Mouse (Mus musculus): Measurements from ENCODE around the gene Zfp790. TPM values are rescaled to one million over a fixed set of nuclear protein-coding genes. Genes with fewer than 3 reads are reported as not detected.
A peak's percentile ranks its signal among the peaks of the same experiment; 100 is the strongest.

Zfp790 gene
- polyA plus RNA-seq, 1 experiment from 2014 or later: 12.9 TPM

GRCm38 (mm10) chr7:29818619-29819254, 2.8 kb downstream of the Zfp790 start:
- ATAC-seq (replicated peaks; ENCODE audit: extremely low read depth, insufficient read depth, low FRiP score): peak; percentile 71

GRCm38 (mm10) chr7:29828001-29828400, 12.1 kb downstream of the Zfp790 start:
- Histone ChIP-seq H3K4me1 (ENCODE audit: control insufficient read depth, insufficient read depth, low read length) (no peaks in the 10 kb centered on the region), H3K27me3 (ENCODE audit: control insufficient read depth, insufficient read depth, low read length) (no peaks in the 10 kb centered on the region), H3K27ac (ENCODE audit: low read length) (no peak overlapping the region), H3K9ac (ENCODE audit: low read length) (no peak overlapping the region), H3K36me3 (ENCODE audit: control insufficient read depth, insufficient read depth) (peaks cover 75% of the 10 kb centered on the region), H3K4me3 (ENCODE audit: low read length) (no peak overlapping the region), H3K4me2 (ENCODE audit: low read depth, low read length) (no peak overlapping the region), H3K9me3 (replicated peaks; ENCODE audit: control insufficient read depth, low read length) (peaks cover 3% of the 10 kb centered on the region)
- 88% methylated on average over 12 of the region's 12 CpGs for WGBS
- no peak for ATAC-seq (replicated peaks; ENCODE audit: extremely low read depth, insufficient read depth, low FRiP score)

More at GRCm38 (mm10) chr7:29818619-29819254, 2.8 kb downstream of the Zfp790 start:
- Histone ChIP-seq H3K36me3 (ENCODE audit: control insufficient read depth, insufficient read depth) (peaks cover 7% of the 10 kb centered on the region), H3K9ac (ENCODE audit: low read length) (peak overlapping the region; percentile 81), H3K4me2 (ENCODE audit: low read depth, low read length) (peak overlapping the region; percentile 84), H3K9me3 (replicated peaks; ENCODE audit: control insufficient read depth, low read length) (no peaks in the 10 kb centered on the region), H3K4me1 (ENCODE audit: control insufficient read depth, insufficient read depth, low read length) (peaks cover 21% of the 10 kb centered on the region), H3K27me3 (ENCODE audit: control insufficient read depth, insufficient read depth, low read length) (no peaks in the 10 kb centered on the region), H3K4me3 (ENCODE audit: low read length) (peak overlapping the region; percentile 81), H3K27ac (ENCODE audit: low read length) (peak overlapping the region; percentile 82)
- 2% methylated on average over 12 of the region's 12 CpGs for WGBS

- Histone ChIP-seq H3K27ac (ENCODE audit: low read length) (no peak overlapping the region), H3K36me3 (ENCODE audit: control insufficient read depth, insufficient read depth) (peaks cover 69% of the 10 kb centered on the region), H3K4me2 (ENCODE audit: low read depth, low read length) (no peak overlapping the region), H3K4me3 (ENCODE audit: low read length) (no peak overlapping the region), H3K27me3 (ENCODE audit: control insufficient read depth, insufficient read depth, low read length) (no peaks in the 10 kb centered on the region), H3K9me3 (replicated peaks; ENCODE audit: control insufficient read depth, low read length) (peaks cover 3% of the 10 kb centered on the region), H3K9ac (ENCODE audit: low read length) (no peak overlapping the region), H3K4me1 (ENCODE audit: control insufficient read depth, insufficient read depth, low read length) (no peaks in the 10 kb centered on the region)
- 92% methylated on average over 12 of the region's 12 CpGs for WGBS
- no peak for ATAC-seq (replicated peaks; ENCODE audit: extremely low read depth, insufficient read depth, low FRiP score)
Observed at GRCm38 (mm10) chr7:29829804-29830203, 13.9 kb downstream of the Zfp790 start.

DNA sequence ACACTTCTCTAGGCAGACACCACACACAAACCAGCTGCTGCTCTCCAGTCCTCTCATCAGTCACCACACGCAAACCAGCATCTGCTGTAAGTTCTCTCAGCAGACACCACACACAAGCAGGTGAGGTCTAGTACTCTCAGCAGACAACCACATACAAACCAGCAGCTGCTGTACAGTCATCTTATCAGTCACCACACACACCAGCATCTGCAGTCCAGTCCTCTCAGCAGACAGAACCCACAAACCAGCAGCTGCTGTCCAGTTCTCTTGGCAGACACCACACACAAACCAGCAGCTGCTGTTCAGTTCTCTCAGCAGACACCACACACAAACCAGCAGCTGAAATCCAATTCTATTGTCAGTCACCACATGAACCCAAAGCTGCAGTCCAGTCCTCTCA, 20.9 kb downstream of the Zfp790 start:
- ATAC-seq (replicated peaks; ENCODE audit: extremely low read depth, insufficient read depth, low FRiP score): no peak
- no peak overlapping the region for H3K27ac ChIP-seq (ENCODE audit: low read length)
- H3K9ac ChIP-seq (ENCODE audit: low read length): no peak overlapping the region
- H3K4me2 ChIP-seq (ENCODE audit: low read depth, low read length): no peak overlapping the region
- peaks cover 11% of the 10 kb centered on the region for H3K36me3 ChIP-seq (ENCODE audit: control insufficient read depth, insufficient read depth)
- no peaks in the 10 kb centered on the region for H3K9me3 ChIP-seq (replicated peaks; ENCODE audit: control insufficient read depth, low read length)
- H3K4me3 ChIP-seq (ENCODE audit: low read length): no peak overlapping the region
- 92% methylated on average over 1 of the region's 1 CpGs for WGBS
- no peaks in the 10 kb centered on the region for H3K27me3 ChIP-seq (ENCODE audit: control insufficient read depth, insufficient read depth, low read length)
- H3K4me1 ChIP-seq (ENCODE audit: control insufficient read depth, insufficient read depth, low read length): no peaks in the 10 kb centered on the region

GRCm38 (mm10) chr7:29839256-29839655, 23.3 kb downstream of the Zfp790 start:
- H3K36me3 ChIP-seq (ENCODE audit: control insufficient read depth, insufficient read depth): no peaks in the 10 kb centered on the region
- H3K27me3 ChIP-seq (ENCODE audit: control insufficient read depth, insufficient read depth, low read length): no peaks in the 10 kb centered on the region
- H3K9me3 ChIP-seq (replicated peaks; ENCODE audit: control insufficient read depth, low read length): no peaks in the 10 kb centered on the region
- H3K9ac ChIP-seq (ENCODE audit: low read length): no peak overlapping the region
- no peak overlapping the region for H3K4me3 ChIP-seq (ENCODE audit: low read length)
- ATAC-seq (replicated peaks; ENCODE audit: extremely low read depth, insufficient read depth, low FRiP score): no peak
- H3K27ac ChIP-seq (ENCODE audit: low read length): no peak overlapping the region
- H3K4me1 ChIP-seq (ENCODE audit: control insufficient read depth, insufficient read depth, low read length): no peaks in the 10 kb centered on the region
- no peak overlapping the region for H3K4me2 ChIP-seq (ENCODE audit: low read depth, low read length)
- 71% methylated on average over 3 of the region's 3 CpGs for WGBS

GRCm38 (mm10) chr7:29842105-29842504, 26.2 kb downstream of the Zfp790 start:
- ATAC-seq (replicated peaks; ENCODE audit: extremely low read depth, insufficient read depth, low FRiP score): no peak
- H3K4me1 ChIP-seq (ENCODE audit: control insufficient read depth, insufficient read depth, low read length): no peaks in the 10 kb centered on the region
- WGBS: 87% methylated on average over 1 of the region's 1 CpGs
- H3K27me3 ChIP-seq (ENCODE audit: control insufficient read depth, insufficient read depth, low read length): no peaks in the 10 kb centered on the region
- H3K9ac ChIP-seq (ENCODE audit: low read length): no peak overlapping the region
- H3K36me3 ChIP-seq (ENCODE audit: control insufficient read depth, insufficient read depth): no peaks in the 10 kb centered on the region; the same call in 1 of the 2 replicates
- no peak overlapping the region for H3K27ac ChIP-seq (ENCODE audit: low read length)
- no peak overlapping the region for H3K4me3 ChIP-seq (ENCODE audit: low read length)
- H3K9me3 ChIP-seq (replicated peaks; ENCODE audit: control insufficient read depth, low read length): no peaks in the 10 kb centered on the region
- no peak overlapping the region for H3K4me2 ChIP-seq (ENCODE audit: low read depth, low read length)

DNA sequence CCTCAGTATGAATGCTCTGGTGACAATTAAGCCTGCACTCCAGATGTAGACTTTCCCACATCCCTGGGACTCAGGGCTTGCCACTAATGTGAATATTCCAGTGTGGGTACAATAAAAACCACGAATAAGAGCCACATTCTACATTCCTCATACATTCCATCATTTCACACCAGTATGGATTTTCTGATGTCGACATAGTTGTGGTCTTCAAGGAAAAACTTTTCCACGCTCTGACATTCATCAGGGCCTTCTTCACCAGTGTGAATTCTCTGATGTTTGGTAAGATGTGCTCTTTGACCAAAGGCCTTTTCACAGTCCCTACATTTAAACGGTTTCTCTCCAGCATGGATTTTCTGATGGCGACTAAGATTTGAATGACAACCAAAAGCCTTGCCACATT, 28.7 kb downstream of the Zfp790 start:
- ATAC-seq (replicated peaks; ENCODE audit: extremely low read depth, insufficient read depth, low FRiP score): no peak
- no peak overlapping the region for H3K4me3 ChIP-seq (ENCODE audit: low read length)
- H3K4me1 ChIP-seq (ENCODE audit: control insufficient read depth, insufficient read depth, low read length): no peaks in the 10 kb centered on the region
- WGBS: 85% methylated on average over 5 of the region's 5 CpGs
- no peak overlapping the region for H3K27ac ChIP-seq (ENCODE audit: low read length)
- H3K9ac ChIP-seq (ENCODE audit: low read length): no peak overlapping the region
- no peaks in the 10 kb centered on the region for H3K27me3 ChIP-seq (ENCODE audit: control insufficient read depth, insufficient read depth, low read length)
- no peaks in the 10 kb centered on the region; the same call in 1 of the 2 replicates for H3K36me3 ChIP-seq (ENCODE audit: control insufficient read depth, insufficient read depth)
- H3K4me2 ChIP-seq (ENCODE audit: low read depth, low read length): no peak overlapping the region
- H3K9me3 ChIP-seq (replicated peaks; ENCODE audit: control insufficient read depth, low read length): no peaks in the 10 kb centered on the region

DNA sequence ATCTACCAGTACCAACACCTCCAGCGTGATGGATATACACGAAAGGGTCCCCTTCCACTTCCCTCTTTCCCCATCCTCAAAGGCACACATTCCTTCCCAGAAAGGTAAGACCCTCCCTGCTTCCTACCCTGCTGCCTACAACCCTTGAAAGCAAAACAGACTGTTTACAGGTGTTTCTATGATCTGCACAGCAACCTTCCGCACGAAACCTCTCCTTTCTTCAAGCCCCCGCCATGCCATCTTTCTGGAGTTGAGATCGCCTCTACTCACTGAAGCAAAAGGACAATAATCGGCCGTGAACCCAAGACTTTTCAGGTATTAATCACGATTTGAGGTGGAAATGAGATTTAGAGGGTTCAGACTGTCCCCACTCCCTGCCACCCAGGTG, 36.9 kb downstream of the Zfp790 start:
- Histone ChIP-seq H3K9me3 (replicated peaks; ENCODE audit: control insufficient read depth, low read length) (0 out of 2 replicates have a peak, but pooled peaks cover 3% of the 10 kb centered on the region), H3K4me1 (ENCODE audit: control insufficient read depth, insufficient read depth, low read length) (peaks cover 6% of the 10 kb centered on the region; the same call in 1 of the 2 replicates), H3K4me2 (ENCODE audit: low read depth, low read length) (peak overlapping the region; percentile 91), H3K36me3 (ENCODE audit: control insufficient read depth, insufficient read depth) (no peaks in the 10 kb centered on the region), H3K27me3 (ENCODE audit: control insufficient read depth, insufficient read depth, low read length) (no peaks in the 10 kb centered on the region), H3K9ac (ENCODE audit: low read length) (peak overlapping the region; percentile 77), H3K4me3 (ENCODE audit: low read length) (peak overlapping the region; percentile 77), H3K27ac (ENCODE audit: low read length) (no peak overlapping the region)
- ATAC-seq (replicated peaks; ENCODE audit: extremely low read depth, insufficient read depth, low FRiP score): no peak
- WGBS: 53% methylated on average over 9 of the region's 9 CpGs

GRCm38 (mm10) chr7:29853219-29853842, 37.4 kb downstream of the Zfp790 start, which contains the start of gene Zfp940:
Gene Zfp940, minus strand, starts transcription at chr7:29853669.
- peak within 1 kb of the TSS; percentile 77 for H3K4me3 ChIP-seq (ENCODE audit: low read length)
- peak within 1 kb of the TSS; percentile 91 for H3K4me2 ChIP-seq (ENCODE audit: low read depth, low read length)
- H3K27ac ChIP-seq (ENCODE audit: low read length): no peak within 1 kb of the TSS
- no peaks in the 10 kb centered on the region for H3K27me3 ChIP-seq (ENCODE audit: control insufficient read depth, insufficient read depth, low read length)
- peaks cover 6% of the 10 kb centered on the region; the same call in 1 of the 2 replicates for H3K4me1 ChIP-seq (ENCODE audit: control insufficient read depth, insufficient read depth, low read length)
- ATAC-seq (replicated peaks; ENCODE audit: extremely low read depth, insufficient read depth, low FRiP score): peak; percentile 92
- WGBS: under 1% methylated on average over 21 of the region's 21 CpGs
- H3K36me3 ChIP-seq (ENCODE audit: control insufficient read depth, insufficient read depth): no peaks in the 10 kb centered on the region
- H3K9me3 ChIP-seq (replicated peaks; ENCODE audit: control insufficient read depth, low read length): 0 out of 2 replicates have a peak, but pooled peaks cover 3% of the 10 kb centered on the region
- H3K9ac ChIP-seq (ENCODE audit: low read length): peak within 1 kb of the TSS; percentile 77
